Mouse (Mus musculus): ENCODE measurements around the gene Slc26a6. TPM values are rescaled to one million over a fixed set of nuclear protein-coding genes. Genes with fewer than 3 reads are reported as not detected.

The Slc26a6 gene
- 10.1 TPM for polyA plus RNA-seq (2017; shearing (Covaris generic))

GRCm38 (mm10) chr9:108852976-108853375 is at the start of gene Slc26a6:
Slc26a6 (plus strand) TSS chr9:108853283.

GRCm38 (mm10) chr9:108808163-108808665 is 44.9 kb upstream of the Slc26a6 start, which contains the start of gene Nckipsd:
Nckipsd (plus strand) TSS chr9:108808368.

GRCm38 (mm10) chr9:108825820-108826699 is 27.0 kb upstream of the Slc26a6 start, which contains the start of gene Celsr3:
Celsr3 (plus strand) TSS chr9:108826320.

GRCm38 (mm10) chr9:108914491-108914890 is 61.4 kb downstream of the Slc26a6 start, which contains the start of gene Tmem89:
Tmem89 (plus strand) TSS chr9:108914619.

GRCm38 (mm10) chr9:108936418-108937364 is 83.6 kb downstream of the Slc26a6 start, which contains the start of gene Uqcrc1:
Uqcrc1 (plus strand) TSS chr9:108936633.

GRCm38 (mm10) chr9:108953081-108953636 is 100.1 kb downstream of the Slc26a6 start, which contains the start of gene Col7a1:
Col7a1 (plus strand) TSS chr9:108953586.

Other genes starting within 250 kb of the Slc26a6 start
- 202 TPM for gene Arih2, start 203.9 kb upstream of the Slc26a6 start, polyA plus RNA-seq (2017; shearing (Covaris generic))
- 19.9 TPM for gene Slc25a20, start 191.2 kb upstream of the Slc26a6 start, polyA plus RNA-seq (2017; shearing (Covaris generic))
- 33.7 TPM for gene Prkar2a, start 164.0 kb upstream of the Slc26a6 start, polyA plus RNA-seq (2017; shearing (Covaris generic))
- 33.8 TPM for gene Ip6k2, start 69.5 kb upstream of the Slc26a6 start, polyA plus RNA-seq (2017; shearing (Covaris generic))
- 11.2 TPM for gene Nckipsd, start 44.9 kb upstream of the Slc26a6 start, polyA plus RNA-seq (2017; shearing (Covaris generic))
- gene Celsr3, start 27.0 kb upstream of the Slc26a6 start, polyA plus RNA-seq (2017; shearing (Covaris generic)): 0.06 TPM
- not detected for gene Tmem89, start 61.3 kb downstream of the Slc26a6 start, polyA plus RNA-seq (2017; shearing (Covaris generic))
- gene Uqcrc1, start 83.3 kb downstream of the Slc26a6 start, polyA plus RNA-seq (2017; shearing (Covaris generic)): 241 TPM
- gene Col7a1, start 100.3 kb downstream of the Slc26a6 start, polyA plus RNA-seq (2017; shearing (Covaris generic)): 0.49 TPM
- not detected for gene Ucn2, start 132.7 kb downstream of the Slc26a6 start, polyA plus RNA-seq (2017; shearing (Covaris generic))
- gene Pfkfb4, start 138.5 kb downstream of the Slc26a6 start, polyA plus RNA-seq (2017; shearing (Covaris generic)): 5.2 TPM
- 2,718 TPM for gene Shisa5, start 185.3 kb downstream of the Slc26a6 start, polyA plus RNA-seq (2017; shearing (Covaris generic))
- 103 TPM for gene Trex1, start 206.5 kb downstream of the Slc26a6 start, polyA plus RNA-seq (2017; shearing (Covaris generic))
- 13.4 TPM for gene Atrip, start 220.8 kb downstream of the Slc26a6 start, polyA plus RNA-seq (2017; shearing (Covaris generic))
- gene Ccdc51, start 229.2 kb downstream of the Slc26a6 start, polyA plus RNA-seq (2017; shearing (Covaris generic)): 5.5 TPM
- 490 TPM for gene Tma7, start 229.3 kb downstream of the Slc26a6 start, polyA plus RNA-seq (2017; shearing (Covaris generic))
- gene Plxnb1, start 242.1 kb downstream of the Slc26a6 start, polyA plus RNA-seq (2017; shearing (Covaris generic)): 1.9 TPM

All from effector memory CD4-positive, alpha-beta T cell, adult 7 months (primary cell).